Mouse (Mus musculus) spleen, postnatal 10 days (tissue): ENCODE measurements around the gene Gm4756.
A peak's percentile ranks its signal among the peaks of the same experiment; 100 is the strongest.
"Not testable (repeated sequence)": the region's sequence is repeated elsewhere in the genome, so short reads cannot be mapped to it uniquely, and the experiment has no call there.

Experiments used
- DNase-seq, 2 experiments: peaks; one replicate each; pipeline ENCODE4 v3.0.0; 2021 to 2022; ENCODE audit warnings: low spot score in 2 of 2

Gm4756 gene

DNA sequence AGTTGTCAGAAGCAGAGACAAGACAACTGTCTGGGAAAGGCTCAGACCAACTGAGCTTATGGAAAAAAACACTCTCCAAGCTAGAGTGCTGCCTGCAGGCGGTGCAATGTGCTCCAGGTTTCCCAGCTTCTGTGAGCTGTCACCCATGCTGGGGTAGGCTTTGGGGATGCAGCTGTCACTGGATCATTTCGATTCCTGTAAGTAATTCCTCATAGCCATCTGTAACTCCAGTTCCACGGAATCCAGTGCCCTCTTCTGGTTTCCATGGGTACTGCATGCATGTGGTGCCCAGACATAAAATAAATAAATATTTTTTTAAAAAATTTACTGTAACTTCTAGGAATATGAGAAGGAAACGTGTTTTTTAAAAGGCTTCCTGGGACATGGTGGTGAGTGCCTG, 5.2 kb upstream of the Gm4756 start:
- peak in 1 of 2 experiments; percentile 51 for DNase-seq

DNA sequence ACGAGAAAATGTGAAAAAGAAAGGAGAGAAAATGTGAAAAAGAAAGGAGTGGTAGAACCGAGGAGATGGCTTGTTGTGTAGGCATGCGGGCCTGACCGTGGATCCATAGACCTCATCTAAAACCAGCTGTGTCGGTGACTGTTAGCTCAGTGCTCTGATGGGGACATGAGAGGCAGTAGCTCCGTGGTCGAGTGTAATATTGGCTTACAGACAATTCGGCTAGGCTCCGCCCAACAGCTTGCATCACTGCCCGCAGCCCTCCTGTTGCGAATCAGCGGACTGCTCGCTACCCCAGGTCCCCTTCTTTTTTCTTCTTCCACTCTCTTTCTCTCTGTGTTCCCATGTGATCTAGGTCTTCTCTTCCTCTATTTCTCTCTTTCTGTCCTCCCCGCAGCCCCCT, 540 bp downstream of the Gm4756 start:
- DNase-seq = no peak

DNA sequence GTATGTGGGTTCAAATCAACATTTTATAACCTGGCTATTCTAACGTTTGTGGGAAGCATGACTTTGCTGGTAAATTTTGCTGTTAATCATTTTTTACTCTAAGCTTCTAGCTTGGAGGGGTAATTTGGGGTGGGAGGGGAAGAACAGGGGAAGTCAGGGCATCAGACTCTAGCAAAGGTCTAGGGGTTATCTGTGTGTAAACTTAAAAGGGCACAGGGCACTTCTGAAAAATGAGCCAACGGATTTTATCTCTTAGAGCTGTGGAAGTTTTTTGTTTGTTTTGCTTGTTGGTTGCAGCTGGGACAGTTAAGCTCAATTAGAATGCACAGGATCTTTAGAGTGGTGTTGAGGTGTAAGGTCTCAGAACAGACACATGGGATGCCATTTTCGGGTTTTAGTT, 11.4 kb downstream of the Gm4756 start:
- no peak for DNase-seq

DNA sequence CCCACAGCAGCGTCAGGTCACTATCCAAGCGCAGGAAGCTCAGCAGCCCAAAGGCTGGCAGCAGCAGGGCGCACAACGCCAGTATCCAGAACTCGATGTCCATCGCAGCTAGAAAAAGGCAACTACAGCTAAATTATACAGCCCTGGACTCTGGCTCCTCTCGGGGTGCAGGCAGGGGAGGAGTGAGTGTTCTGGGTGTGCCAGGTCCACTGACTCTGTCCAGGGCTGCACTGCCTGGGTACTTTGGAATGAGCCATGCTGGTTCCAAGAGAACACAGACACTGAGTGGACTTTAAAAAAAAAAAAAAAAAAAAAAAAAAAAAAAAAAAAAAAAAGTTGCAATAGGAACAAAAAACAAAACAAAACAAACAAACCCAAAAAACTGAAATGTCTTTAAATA, 20.7 kb downstream of the Gm4756 start:
- DNase-seq = no peak

DNA sequence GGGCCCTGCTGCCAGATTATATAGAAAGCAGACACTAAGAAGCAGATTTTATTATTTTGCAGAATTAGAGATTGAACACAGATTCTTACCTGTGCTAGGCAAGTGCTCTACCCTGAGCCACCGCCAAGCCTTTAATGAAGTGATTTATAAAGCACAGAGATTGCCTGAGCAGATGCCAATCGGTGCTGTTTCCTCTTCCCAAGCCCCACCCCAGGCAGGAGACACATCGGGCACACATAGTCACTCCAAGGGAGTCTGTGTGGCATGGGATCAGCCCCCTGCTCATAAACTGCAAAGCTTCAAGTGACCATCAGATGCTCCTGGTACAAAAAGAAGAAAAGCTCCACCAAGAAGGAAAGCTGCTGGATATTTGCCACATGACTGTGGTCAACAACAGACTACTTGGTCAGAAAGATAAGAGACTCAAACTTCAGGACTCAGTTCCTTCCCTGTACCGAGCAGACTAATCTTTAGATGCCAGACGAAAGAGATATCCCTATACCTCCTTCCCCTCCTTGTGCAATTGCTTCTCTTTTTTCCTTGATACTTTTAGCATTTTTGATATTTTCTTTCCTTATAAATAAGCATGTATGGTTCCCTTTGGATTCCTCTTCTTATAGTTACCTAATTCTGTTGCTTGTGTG, 26.5 kb downstream of the Gm4756 start:
- DNase-seq = no peak

DNA sequence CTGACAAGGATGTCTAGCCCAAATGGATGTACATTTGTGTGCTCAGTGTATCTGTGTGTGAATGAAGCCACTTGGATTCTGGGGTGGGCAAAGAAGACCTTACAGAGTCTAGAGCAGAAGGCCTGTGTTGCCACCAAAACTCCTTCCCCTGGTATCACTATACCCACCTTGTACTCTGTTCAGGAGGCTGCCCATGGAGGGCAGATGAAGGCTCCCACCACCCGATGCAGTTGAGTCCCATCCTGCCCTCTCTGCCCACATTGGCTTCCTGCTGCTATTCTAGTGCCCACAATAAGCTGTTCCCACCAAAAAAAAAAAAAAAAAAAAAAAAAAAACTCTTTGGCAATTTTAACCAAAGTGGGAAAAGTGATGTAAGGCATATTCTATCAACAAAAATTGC, 28.0 kb downstream of the Gm4756 start:
- no peak for DNase-seq

DNA sequence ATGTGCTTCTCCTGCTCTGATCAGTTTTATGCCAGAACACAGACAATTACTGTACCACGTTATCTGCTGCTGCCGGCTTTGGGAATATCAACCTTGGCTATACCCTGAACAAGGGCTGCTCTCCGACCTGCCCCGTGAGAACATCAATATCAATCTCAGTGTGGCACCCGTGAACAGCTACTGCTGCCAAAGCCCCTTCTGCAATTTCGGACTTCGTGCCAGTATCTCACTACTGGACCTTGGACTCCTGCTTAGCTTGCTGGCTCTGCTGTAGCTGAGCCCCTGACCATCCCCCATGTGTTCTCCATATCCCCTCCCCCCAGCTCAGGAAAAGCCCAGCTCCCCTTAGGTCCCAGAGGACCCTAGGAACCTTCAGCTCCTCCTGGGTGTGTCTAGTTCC, 28.6 kb downstream of the Gm4756 start:
- no peak for DNase-seq

DNA sequence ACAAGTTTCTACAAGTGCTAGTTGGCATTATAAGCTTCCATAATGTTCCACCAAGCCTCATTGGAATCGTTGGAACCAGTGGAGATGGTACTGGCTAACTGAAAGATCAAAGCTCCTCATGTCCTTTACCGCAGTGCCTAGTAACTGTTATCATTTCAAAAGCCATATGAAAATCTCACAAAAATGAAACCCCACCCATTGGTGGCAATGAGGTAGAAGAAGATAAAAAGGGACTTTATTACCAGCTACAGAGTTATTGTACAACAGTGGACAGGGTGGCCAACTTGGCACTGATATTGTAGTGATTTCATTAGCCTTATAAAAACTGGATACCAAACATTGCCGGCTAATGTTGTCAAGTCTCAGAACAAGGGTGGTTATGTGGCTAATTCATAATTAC, 37.4 kb downstream of the Gm4756 start:
- DNase-seq = no peak

DNA sequence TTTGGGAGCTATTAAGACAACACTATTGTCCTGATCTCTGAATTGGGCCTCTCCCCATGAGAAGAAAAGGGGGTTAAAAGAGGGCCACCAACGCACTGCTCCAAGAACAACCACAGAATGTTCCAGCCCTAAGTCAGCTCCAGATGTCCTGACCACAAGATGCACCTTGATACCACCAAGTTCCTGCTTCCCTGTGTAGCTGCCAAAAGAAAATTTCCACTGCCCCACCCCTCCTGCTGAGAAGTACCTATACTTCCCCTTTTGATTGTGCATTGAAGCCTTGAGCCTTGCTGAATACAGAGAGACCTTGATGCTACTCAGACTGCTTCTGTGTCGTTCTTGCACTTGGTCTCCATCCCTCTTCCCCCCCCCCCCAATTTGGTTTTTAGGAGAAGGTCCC, 50.7 kb downstream of the Gm4756 start:
- not testable (repeated sequence) for DNase-seq

DNA sequence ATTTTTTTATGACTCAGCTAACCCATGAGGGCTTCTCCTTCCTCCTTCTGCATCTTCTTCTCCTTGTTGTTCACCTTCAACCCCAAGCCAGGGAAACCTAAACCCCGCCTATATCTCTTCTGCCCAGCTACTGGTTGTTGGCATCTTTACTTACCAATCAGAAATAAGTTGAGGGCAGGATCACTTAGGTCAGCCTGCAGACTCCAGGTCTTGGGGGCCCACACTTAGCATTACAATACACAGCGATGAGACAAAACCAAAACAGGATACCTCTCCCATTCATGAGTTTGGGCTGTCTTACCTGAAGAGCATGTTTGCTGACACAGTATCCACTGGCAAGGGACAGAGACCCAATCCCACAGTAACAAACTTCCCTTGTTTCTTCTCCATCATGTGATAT, 55.5 kb downstream of the Gm4756 start:
- DNase-seq = no peak

DNA sequence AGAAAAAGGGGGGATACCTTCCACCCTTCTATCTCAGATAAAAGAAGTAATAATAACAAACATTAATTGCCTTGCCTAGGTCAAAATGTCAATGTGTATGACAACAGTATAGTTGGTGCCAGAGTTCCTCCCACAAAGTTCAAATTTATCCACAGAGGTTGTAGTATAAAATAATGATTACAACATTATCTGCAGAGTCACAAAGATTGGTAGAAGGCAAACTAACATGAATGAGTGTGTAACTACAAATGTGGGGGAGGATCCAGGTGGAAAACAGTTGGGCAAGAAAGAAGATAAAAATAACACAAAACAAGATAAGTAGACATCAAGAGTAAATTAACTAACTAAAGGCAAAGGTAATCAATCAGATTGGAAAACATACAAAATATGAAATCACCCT, 56.5 kb downstream of the Gm4756 start:
- no peak for DNase-seq

DNA sequence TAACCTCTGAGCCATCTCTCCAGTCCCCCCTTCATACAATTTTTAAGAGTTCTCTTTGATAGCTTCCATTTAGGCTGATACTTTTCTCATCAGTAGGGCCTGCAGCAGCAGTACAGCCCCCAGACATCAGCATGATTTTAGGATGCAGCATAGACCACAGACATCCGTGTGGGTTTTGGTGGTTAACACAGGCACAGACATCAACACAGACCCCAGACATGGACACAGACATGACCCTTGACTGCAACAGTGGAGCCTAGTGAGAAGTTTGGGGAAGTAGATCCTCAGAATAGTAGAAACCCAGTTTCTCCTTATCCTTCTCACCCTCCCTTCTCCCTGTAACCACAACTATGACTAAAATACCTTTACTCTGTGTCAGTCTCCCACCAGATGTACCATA, 64.1 kb downstream of the Gm4756 start:
- no peak for DNase-seq

DNA sequence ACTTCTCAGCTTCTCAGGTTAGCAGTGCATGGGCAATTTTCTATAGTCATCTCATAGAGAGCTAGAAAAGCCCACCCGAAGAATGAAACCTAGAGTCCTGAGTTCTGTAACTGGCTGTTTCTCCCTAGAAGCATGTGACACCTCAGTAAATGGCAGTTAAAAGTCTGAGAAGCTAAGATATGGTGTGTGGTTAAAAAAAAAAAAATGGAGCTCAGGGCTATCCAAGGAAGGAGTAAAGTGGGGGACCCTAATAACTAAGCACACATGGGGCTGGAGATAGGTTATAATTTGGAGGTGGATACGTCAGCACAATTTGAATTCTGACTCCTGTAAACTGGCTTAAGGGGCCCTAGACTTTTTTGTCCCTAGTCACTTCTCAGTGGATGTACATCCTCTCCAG, 66.4 kb downstream of the Gm4756 start:
- no peak for DNase-seq

DNA sequence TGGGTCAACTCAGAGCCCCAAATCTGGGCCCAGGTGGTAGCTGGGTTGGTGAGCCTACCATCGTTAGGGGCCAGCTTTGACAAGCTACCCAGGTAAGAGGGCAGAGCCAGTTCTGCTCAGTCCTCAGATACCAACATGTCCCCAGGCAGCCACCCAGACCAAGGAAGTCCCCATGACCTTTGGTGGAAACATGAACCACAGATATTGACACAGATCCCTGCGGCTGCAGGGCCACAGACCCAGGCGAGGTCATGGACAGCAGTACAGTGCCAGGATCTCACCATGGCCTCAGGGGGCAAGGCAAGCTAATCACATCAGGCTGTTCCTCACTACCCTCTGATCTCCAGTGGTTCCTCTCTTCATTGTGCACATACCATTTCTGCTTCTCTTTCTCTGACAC, 67.4 kb downstream of the Gm4756 start:
- DNase-seq = no peak

DNA sequence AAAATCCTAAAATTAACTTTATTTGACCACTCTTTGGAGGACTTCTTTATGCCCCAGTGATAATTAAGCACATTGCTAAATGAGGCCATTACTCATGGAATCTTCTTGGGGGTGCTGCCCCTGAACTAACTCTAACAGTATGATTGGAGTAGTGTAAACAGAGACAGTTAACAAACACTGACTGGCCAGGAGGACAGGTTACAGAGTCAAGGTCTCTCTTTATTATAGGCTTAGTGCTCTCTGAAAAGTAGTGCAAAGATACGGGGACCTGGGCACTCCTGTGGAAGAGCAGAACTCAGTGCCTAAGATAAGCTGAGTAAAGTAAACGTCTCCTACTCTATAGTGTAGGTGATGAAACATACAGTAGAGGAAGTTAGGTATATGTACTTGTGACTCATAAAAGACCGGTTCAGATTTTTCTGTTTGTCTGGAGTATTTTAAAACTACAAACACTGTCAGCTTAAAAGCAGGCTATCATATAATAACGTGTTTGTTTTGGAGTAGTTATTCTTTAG, 85.1 kb downstream of the Gm4756 start:
- no peak for DNase-seq

DNA sequence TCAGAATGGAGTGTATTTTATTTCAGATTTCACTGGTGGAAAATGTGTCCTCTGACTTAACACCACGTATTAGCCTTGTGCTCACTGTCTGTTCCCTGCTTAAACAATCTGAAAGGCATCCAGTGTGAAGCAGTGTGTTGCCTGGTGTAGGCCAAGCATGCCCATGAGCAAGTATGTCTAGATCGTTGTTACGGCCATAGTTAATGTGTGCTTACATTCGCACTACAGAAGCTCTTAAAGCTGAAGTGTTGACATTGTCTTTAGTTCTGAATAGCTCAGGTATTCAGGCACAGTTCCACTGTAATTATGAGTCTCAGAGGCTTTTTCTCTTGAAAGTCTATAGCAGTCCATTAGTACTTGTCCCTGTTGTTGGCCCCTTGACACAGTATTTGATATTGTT, 95.1 kb downstream of the Gm4756 start:
- no peak for DNase-seq

DNA sequence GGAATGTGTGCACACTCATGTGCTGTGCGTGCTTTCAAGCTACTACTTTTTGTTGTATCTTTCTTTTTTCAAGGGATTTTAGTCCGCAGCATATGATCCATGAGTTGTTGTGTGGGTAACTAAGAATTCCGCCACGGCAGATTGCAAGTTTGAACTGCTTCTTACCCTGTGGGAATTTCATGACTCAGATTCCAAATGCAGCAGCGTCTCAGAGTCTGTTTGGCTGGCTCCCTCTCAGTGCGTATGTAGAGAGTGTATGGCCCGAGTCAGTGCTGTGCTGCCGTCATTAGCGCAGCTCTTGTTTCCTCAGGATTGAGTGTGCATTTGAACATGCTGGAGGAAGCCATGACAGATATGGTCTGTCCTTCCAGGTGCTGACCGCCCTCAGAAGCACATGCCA, 110.9 kb downstream of the Gm4756 start:
- DNase-seq = no peak

DNA sequence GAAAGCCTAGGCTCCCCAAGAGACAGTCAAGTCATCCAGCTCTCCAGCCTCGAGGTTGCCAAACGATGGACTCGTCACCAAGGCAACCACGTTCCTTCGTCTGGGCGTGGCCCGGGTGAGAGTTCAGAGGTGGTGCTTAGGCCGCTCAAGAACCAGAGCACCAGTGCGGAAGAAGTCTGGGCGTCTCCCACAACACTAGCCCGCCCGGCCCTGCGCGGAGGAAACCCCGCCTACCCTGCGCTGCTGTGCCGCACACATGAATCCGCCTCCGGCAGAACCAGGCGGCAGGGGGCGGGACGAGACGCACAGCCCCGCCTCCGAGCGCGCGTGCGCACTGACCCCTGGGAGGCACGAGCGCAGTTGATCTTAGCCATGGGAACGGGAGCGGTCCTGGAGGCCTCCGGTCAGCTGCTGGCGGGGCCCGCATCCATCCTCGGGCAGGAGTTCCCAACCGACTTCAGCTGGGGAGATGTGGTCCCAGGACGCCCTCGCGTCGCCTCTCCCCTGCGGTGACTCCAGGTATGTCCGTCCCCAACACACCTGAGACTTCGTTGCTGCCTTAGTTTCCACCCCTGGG, 113.4 kb downstream of the Gm4756 start, which contains the start of gene Pcnx4:
Pcnx4 (plus strand) TSS at position 363 of the 577 bp plus-strand sequence.
- peak; percentile 77 to 94 for DNase-seq

DNA sequence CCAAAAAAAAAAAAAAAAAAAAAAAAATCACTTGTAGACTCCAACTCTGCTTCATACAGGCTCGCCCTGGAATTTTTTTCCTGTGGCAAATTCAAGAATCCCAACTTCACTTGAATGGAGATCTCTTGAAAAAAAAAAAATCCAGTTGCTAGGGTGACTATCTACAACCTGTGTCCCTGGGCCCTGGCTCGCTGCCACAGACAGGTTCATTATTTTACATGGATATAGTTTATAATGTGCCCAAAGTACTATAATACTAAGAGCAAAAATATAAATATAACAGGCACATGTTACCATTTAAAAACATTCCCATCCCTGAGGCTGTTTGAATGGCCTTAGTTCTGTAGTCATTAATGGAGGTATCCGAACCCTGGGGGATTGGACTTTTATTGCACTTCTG, 113.9 kb downstream of the Gm4756 start:
- DNase-seq = no peak

DNA sequence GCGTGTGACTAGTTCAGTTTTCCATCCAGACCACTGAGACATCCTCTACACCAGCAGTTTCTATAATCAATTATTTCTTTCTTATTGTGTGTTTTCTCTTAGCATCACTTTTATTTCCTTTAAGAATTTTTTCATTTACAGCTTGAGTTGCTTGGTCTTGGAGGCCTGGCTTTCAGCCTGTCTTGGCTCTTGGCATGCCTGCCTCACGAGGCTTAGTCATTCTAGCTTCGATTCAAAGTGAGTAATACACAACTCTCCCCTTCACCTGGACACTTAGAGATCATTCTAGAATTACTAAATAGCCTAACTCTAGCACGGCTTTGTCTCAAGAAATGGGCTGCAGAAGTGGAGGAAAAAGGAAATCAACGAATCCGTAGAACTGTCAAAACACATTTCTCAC, 115.5 kb downstream of the Gm4756 start:
- no peak for DNase-seq

DNA sequence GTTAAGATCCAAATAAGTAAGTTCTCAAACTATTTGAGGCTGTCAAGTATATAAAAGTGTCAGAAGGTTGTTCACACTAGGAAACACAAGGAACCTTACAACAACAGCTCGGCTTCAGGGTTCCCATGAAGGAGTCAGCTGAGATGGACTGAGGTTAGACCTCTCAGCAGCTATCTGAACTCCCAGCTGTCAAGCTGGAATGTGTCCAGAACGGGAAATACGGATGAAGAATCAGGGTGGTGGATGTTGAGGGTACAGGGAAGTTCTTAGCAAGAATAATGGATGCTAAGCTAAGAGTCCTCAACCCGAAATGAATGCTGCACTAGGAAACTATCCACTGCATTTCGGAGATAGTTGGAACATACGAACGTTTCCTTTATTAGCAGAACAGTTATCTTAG, 117.2 kb downstream of the Gm4756 start:
- DNase-seq = no peak
